ENCODE assay signal across 15 mouse cellular contexts in genomic region chr3:67144952-67145351, GRCm38 (mm10).
"Had no signal": no experiment of that assay in that cellular context is flagged by ENCODE, and none has a peak within 500 bp of the region (broad histone marks: within the 10 kb centered on the region; RNA-seq: fewer than 3 reads in every experiment).

No protein-coding gene starts in this region.

- DNase-seq: gastrocnemius, adult 2 months; gastrocnemius, postnatal 10 days; gastrocnemius, postnatal 25 days; heart, adult 11 months; heart, adult 2 months; kidney, adult 11 months; kidney, adult 2 months; kidney, adult 9 months; kidney, postnatal 14 days; kidney, postnatal 36 days; layer of hippocampus, adult 9-11 months; liver; liver, embryonic 13.5 days had no signal

- ATAC-seq: hindbrain, postnatal 0 days; intestine, embryonic 16.5 days had no signal
